Mouse (Mus musculus) lung, embryonic 14.5 days (tissue): ENCODE results near the gene Lipc. TPM values are rescaled to one million over a fixed set of nuclear protein-coding genes. Genes with fewer than 3 reads are reported as not detected.

Source experiments
- ATAC-seq: fragments of 200-750 bp; cut with Nextera tagmentation; 2 replicates; pipeline ENCODE4 v1.8.0; 2017; ENCODE audit warnings: mild to moderate bottlenecking, moderate TSS enrichment, moderate library complexity; ENCODE audit not compliant: insufficient read depth
- DNase-seq: peaks from one replicate; pipeline ENCODE4 v3.0.0-alpha.2; 2015
- H3K27ac ChIP-seq: fragments of 300-500 bp; sonication (generic); 2 replicates; pipeline ENCODE4 v1.5.1; 2014; ENCODE audit warnings: low read depth, mild to moderate bottlenecking, moderate library complexity
- H3K27me3 ChIP-seq: fragments of 300-500 bp; sonication (generic); 2 replicates; pipeline ENCODE4 v1.6.1; 2014; ENCODE audit warnings: low read length, control low read depth; ENCODE audit not compliant: insufficient read depth
- H3K36me3 ChIP-seq: fragments of 300-500 bp; sonication (generic); 2 replicates; pipeline ENCODE4 v1.6.1; 2014; ENCODE audit warnings: control low read depth; ENCODE audit not compliant: insufficient read depth
- H3K4me1 ChIP-seq: fragments of 300-500 bp; sonication (generic); 2 replicates; pipeline ENCODE4 v1.6.1; 2014; ENCODE audit warnings: antibody characterized with exemption, control low read depth; ENCODE audit not compliant: insufficient read depth
- H3K4me2 ChIP-seq: fragments of 300-500 bp; sonication (generic); 2 replicates; pipeline ENCODE4 v1.6.1; 2014; ENCODE audit warnings: mild to moderate bottlenecking
- H3K4me3 ChIP-seq: fragments of 300-500 bp; sonication (generic); 2 replicates; pipeline ENCODE4 v1.5.1; 2014; ENCODE audit warnings: low read depth, low read length
- H3K9ac ChIP-seq: fragments of 300-500 bp; sonication (generic); 2 replicates; pipeline ENCODE4 v1.6.1; 2014
- H3K9me3 ChIP-seq: fragments of 300-500 bp; sonication (generic); 2 replicates; pipeline ENCODE4 v1.6.1; 2016; ENCODE audit warnings: low read depth, low read length, control low read depth
- CTCF ChIP-seq: IDR thresholded peaks from 2 replicates; pipeline ENCODE4 v1.5.1; 2016; ENCODE audit warnings: antibody characterized with exemption, low read depth
- WGBS: fragments of 180-500 bp; shearing (Covaris S2); extraction: QIAGEN DNeasy Blood & Tissue Kit; methylation state at CpG from one replicate; pipeline ENCODE4 v1.1.7; 2014; 5-methylcytosine and 5-hydroxymethylcytosine counted together
- polyA plus RNA-seq: library from polyadenylated mRNA; unstranded; fragments of >200 nt; fragmentation: Nextera tagmentation; extraction: Ambion mirVana; gene quantifications from 2 replicates; pipeline ENCODE4 v1.2.1, GENCODE M21; 2014

Gene Lipc
- polyA plus RNA-seq, 1 experiment from 2014 or later = 0.11 TPM

- Histone ChIP-seq H3K4me2 (peak overlapping the region; percentile 51), H3K4me1 (peaks cover 9% of the 10 kb centered on the region; the same call in 1 of the 2 replicates), H3K27me3 (no peaks in the 10 kb centered on the region), H3K9me3 (no peaks in the 10 kb centered on the region), H3K4me3 (peak overlapping the region; percentile 1; the same call in 1 of the 2 replicates), H3K9ac (0 out of 2 replicates have a peak overlapping the region, but pooled peaks have one; percentile 4), H3K27ac (peak overlapping the region; percentile 67), H3K36me3 (no peaks in the 10 kb centered on the region)
- ATAC-seq = peak; percentile 56
- 14% methylated on average over 8 of the region's 8 CpGs for WGBS
- no peak for TF ChIP-seq CTCF
- DNase-seq = peak; percentile 56
Observed at GRCm38 (mm10) chr9:70847627-70848051, 104.4 kb downstream of the Lipc start.

DNA sequence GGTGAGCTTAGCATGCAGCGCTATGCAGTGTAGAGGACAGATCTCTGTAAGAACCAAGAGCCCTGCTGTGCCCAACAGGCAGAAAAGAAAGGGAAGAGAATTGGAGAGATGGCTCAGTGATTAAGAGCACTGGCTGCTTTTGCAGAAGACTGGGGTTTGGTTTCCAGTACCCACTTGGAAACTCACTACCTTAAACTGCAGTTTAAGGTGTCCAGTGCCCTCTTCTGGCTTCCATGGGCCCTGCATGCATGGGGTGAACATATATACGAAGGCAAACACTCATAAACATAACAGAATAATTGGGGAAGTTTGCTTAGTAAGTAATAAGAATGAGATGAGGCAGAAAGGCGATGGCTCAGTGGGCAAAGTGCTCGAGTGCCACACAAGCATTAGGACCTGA is 108.8 kb downstream of the Lipc start:
- TF ChIP-seq CTCF = peak; percentile 35
- Histone ChIP-seq H3K27me3 (no peaks in the 10 kb centered on the region), H3K27ac (peak overlapping the region; percentile 32; the same call in 1 of the 2 replicates), H3K36me3 (no peaks in the 10 kb centered on the region), H3K4me2 (no peak overlapping the region), H3K9me3 (no peaks in the 10 kb centered on the region), H3K4me3 (no peak overlapping the region), H3K4me1 (peaks cover 23% of the 10 kb centered on the region; the same call in 1 of the 2 replicates), H3K9ac (no peak overlapping the region)
- ATAC-seq (no peak), DNase-seq (no peak)
- WGBS = 86% methylated on average over 4 of the region's 4 CpGs

- H3K4me2 ChIP-seq = no peak overlapping the region
- no peaks in the 10 kb centered on the region for H3K36me3 ChIP-seq
- no peaks in the 10 kb centered on the region for H3K9me3 ChIP-seq
- no peaks in the 10 kb centered on the region for H3K27me3 ChIP-seq
- peaks cover 16% of the 10 kb centered on the region; the same call in 1 of the 2 replicates for H3K4me1 ChIP-seq
- ATAC-seq (peak; percentile 59; the same call in 1 of the 2 replicates), DNase-seq (peak; percentile 53)
- no peak for TF ChIP-seq CTCF
- H3K9ac ChIP-seq = no peak overlapping the region
- peak overlapping the region; percentile 87 for H3K27ac ChIP-seq
- 43% methylated on average over 6 of the region's 6 CpGs for WGBS
- H3K4me3 ChIP-seq = no peak overlapping the region
Observed at GRCm38 (mm10) chr9:70842300-70842941, 109.6 kb downstream of the Lipc start.

GRCm38 (mm10) chr9:70841426-70842215 is 110.4 kb downstream of the Lipc start:
- Histone ChIP-seq H3K27me3 (no peaks in the 10 kb centered on the region), H3K4me3 (no peak overlapping the region), H3K9me3 (no peaks in the 10 kb centered on the region), H3K4me1 (peaks cover 13% of the 10 kb centered on the region; the same call in 1 of the 2 replicates), H3K9ac (no peak overlapping the region), H3K27ac (peak overlapping the region; percentile 87), H3K4me2 (no peak overlapping the region), H3K36me3 (no peaks in the 10 kb centered on the region)
- no peak for TF ChIP-seq CTCF
- ATAC-seq = no peak
- WGBS = 61% methylated on average over 8 of the region's 8 CpGs
- DNase-seq = no peak

DNA sequence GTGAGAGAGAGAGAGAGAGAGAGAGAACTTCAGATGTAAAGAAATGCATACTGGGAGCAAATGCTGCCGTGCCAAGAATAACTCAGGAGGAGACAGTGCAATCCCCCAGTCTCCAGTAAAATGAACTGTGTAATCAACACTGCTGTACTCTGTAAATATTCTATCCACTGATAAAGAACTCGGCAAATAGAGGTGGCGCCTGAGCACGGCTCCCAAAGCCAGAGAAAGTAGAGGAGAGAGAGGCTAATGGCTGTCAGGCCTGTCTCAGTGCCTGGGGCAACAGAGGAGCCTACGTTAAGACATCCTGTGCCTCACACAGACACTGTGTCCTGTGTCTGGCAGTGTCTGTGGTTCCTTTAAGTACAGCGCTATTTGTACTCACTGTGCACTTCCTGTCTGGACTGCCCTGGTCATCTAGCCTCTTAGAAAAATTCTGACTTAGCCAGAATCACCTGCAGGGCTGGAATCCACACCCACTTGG is 111.1 kb downstream of the Lipc start:
- ATAC-seq (peak; percentile 54; the same call in 1 of the 2 replicates), DNase-seq (peak; percentile 50)
- WGBS = 11% methylated on average over 6 of the region's 6 CpGs
- H3K27me3 ChIP-seq = no peaks in the 10 kb centered on the region
- no peak overlapping the region for H3K4me3 ChIP-seq
- H3K9me3 ChIP-seq = no peaks in the 10 kb centered on the region
- H3K27ac ChIP-seq = peak overlapping the region; percentile 87
- no peak for TF ChIP-seq CTCF
- H3K4me1 ChIP-seq = peaks cover 13% of the 10 kb centered on the region; the same call in 1 of the 2 replicates
- H3K9ac ChIP-seq = no peak overlapping the region
- no peaks in the 10 kb centered on the region for H3K36me3 ChIP-seq
- H3K4me2 ChIP-seq = peak overlapping the region; percentile 21

- ATAC-seq = no peak
- no peak for DNase-seq
- Histone ChIP-seq H3K4me2 (no peak overlapping the region), H3K9me3 (no peaks in the 10 kb centered on the region), H3K36me3 (no peaks in the 10 kb centered on the region), H3K27me3 (no peaks in the 10 kb centered on the region), H3K9ac (no peak overlapping the region), H3K4me3 (no peak overlapping the region), H3K27ac (peak overlapping the region; percentile 25; the same call in 1 of the 2 replicates), H3K4me1 (peaks cover 21% of the 10 kb centered on the region; the same call in 1 of the 2 replicates)
- WGBS = 75% methylated on average over 10 of the region's 10 CpGs
- TF ChIP-seq CTCF = no peak
Observed at GRCm38 (mm10) chr9:70838132-70838911, 113.7 kb downstream of the Lipc start.
